Mouse (Mus musculus) monocyte, adult 5-6 weeks (primary cell): ENCODE data around the gene Agxt. TPM values are rescaled to one million over a fixed set of nuclear protein-coding genes. Genes with fewer than 3 reads are reported as not detected.

Experiments
- ATAC-seq: fragments of 153-309, 156-312 bp; replicated peaks from 2 replicates; pipeline ENCODE4 v1.8.0; 2017; ENCODE audit warnings: mild to moderate bottlenecking; ENCODE audit not compliant: low TSS enrichment, insufficient number of reproducible peaks, severe bottlenecking, poor library complexity, low FRiP score
- total RNA-seq: library from RNA; stranded (forward); fragments of 200-1000, 200-491, 200-594 nt; gene quantifications from 3 replicates; pipeline ENCODE4 v1.2.3, GENCODE M21; 2017

The Agxt gene
- total RNA-seq, 1 experiment from 2014 or later = not detected

DNA sequence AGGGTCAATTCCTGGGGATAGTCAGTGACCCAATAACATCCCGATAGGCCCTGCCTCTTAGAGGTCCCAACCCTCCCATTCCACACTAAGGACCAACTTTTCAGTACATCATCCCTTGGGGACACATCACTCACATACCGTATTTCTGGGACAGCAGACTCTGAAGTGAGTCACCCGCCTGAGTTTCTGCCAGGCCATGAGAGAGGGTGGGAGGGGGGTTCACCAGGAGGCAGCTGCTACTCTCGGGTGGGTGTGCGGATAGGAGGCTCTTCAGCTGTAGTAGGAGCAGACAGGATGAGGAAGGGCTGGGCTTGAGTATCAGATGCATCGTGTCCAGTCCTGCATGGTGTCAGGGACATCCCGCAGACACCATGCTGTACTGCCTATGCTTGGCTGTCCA lies 4.7 kb downstream of the Agxt start:
- ATAC-seq = no peak

- no peak for ATAC-seq
Measured at GRCm38 (mm10) chr1:93142871-93143270, 7.8 kb downstream of the Agxt start.

- ATAC-seq = no peak
Measured at GRCm38 (mm10) chr1:93144176-93144575, 9.1 kb downstream of the Agxt start.

DNA sequence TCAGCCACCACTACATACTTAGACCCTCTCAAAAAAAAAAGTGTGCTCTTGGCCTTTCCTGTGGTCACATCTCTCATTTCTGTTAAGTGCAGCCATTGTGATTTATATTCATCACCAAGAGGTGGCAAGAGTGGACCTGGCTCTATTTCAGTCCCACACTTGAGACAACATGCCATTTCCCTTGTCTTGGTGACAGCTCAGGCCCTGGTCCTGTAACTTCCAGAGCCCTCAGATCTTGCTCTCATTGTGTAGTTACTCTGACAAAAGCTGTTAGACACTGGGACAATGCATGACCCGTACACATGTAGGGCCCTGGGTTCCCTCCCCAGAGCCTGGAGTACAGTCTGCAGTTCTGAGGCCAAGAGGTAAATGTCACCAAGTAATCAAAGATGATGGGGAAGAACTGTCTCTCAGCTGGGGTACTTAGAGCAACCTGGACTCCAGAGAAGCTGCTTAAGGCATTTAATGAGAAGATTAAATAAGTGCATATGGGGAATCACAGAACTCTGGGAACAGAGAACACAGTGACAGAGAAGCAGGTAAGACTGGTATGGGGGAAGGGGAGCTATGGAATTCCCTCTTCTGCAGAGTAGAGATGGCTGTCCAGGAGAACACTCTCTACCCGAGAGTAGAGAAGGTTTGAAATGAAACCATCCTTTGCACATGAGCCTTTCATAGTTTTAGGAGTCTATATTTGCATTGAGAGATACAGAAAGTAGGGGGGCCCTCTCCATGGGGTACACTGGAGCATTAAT lies 16.0 kb downstream of the Agxt start:
- ATAC-seq = no peak

DNA sequence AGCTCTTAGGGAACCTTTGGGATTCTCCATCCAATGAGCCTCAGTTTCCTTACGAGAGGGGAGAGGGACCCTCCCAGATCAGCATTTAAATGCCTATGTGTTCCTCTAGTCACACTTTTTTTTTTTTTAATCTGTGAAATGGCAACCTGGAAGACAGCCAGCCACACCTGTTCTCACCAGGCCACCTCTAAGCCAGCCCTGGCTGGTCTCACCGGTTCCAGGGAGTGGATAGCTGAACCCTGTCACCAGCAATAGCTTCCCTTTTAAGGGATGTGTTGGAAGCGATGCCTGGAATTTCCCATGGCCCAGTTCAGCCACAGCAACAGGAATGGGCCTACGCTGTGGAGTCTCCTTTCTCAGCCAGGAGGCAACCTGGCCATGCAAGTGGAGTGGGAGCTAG lies 22.5 kb downstream of the Agxt start:
- no peak for ATAC-seq

DNA sequence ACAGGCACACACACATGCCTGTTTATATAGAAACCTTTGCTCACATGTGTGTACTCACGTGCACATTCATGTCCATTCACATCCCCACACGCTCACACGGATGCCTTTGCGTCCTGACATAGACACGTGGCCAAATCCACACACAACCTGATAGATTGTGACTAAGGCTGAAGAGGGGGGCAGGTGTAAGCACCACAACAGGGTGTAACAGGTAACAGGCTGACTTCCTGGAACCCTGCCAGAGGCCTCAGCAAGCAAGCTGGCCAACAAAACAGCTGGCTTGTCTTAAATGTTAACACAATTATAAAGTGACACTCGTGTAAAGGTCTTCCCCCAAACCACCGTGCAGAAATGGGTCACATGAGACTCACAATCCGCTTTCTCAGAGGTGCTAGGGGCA lies 23.9 kb downstream of the Agxt start:
- ATAC-seq = no peak

- ATAC-seq = no peak
Measured at GRCm38 (mm10) chr1:93159566-93160500, 24.8 kb downstream of the Agxt start.

DNA sequence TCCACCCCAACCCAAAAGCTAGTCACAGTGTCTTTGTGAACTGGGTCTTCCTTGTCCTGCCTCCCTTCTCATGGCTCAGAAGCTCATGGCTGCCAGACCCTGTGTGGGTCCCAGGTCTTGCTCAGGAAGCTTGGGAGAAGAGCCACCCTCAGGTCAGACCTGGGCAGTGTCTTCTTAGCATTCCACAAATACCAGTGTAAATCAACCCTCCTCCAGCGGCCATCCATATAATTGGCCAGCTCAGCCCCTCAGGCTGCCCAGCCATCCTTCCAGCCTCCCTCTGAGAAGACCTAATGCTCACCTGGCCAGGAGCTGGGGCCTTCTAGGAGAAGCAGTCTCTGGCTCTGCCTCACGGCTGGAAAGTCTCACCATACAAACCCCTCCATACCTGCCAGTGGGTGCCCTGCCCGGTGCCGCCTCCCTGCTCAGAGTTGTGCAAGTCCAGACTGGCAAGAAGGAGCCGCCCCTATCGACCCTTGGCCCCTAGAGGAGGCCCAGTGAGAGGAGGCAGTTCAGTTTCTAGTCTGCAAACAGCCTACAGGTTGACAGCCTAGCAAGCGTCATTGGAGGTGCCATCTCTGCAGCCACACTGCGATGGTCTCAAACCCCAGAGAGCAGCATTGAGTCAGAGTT lies 25.6 kb downstream of the Agxt start, which contains the start of gene 2310007B03Rik:
Gene 2310007B03Rik, minus strand, starts transcription at position 448 of the 633 bp plus-strand sequence.
- no peak for ATAC-seq

DNA sequence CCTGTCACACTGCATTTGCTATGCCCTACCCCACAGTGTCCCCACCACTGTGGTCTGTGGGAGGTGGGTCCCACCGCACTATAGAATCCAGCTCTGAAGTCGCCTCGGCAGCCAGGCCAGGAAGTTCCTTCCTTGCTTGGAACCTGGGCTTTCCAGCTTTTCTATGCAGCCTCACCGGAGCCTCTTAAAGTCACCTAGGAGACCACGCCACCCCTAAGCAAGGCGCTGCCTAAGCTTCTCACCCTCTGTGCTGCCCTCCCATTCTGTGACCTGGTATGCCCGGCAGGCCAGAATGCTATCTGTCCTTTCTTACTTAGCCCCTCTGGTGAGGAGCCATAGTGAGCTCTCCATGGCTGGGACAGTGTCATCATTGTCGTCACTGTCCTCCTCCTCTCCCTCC lies 26.3 kb downstream of the Agxt start:
- no peak for ATAC-seq

GRCm38 (mm10) chr1:93161921-93162320 lies 26.9 kb downstream of the Agxt start:
- ATAC-seq = no peak

GRCm38 (mm10) chr1:93162588-93162987 lies 27.5 kb downstream of the Agxt start:
- no peak for ATAC-seq

DNA sequence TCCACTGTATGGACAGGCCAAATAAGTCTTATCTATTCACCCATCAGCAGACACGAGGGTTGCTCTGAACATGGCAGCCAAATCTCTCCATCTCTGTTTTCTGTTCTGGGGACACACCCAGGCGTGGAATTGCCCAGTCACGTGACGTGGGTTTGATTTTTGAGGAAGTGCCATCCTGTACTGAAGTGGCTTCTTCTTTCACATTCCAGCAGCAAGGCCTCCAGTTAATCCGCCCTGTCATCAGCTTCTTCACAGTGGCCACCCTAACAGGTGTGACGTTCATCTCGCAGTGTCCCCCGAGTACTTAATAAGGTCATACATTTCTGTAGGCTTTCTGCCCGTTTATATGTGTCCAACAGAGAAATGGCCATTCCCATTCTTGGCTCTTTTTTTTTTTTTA lies 30.4 kb downstream of the Agxt start:
- ATAC-seq = no peak

DNA sequence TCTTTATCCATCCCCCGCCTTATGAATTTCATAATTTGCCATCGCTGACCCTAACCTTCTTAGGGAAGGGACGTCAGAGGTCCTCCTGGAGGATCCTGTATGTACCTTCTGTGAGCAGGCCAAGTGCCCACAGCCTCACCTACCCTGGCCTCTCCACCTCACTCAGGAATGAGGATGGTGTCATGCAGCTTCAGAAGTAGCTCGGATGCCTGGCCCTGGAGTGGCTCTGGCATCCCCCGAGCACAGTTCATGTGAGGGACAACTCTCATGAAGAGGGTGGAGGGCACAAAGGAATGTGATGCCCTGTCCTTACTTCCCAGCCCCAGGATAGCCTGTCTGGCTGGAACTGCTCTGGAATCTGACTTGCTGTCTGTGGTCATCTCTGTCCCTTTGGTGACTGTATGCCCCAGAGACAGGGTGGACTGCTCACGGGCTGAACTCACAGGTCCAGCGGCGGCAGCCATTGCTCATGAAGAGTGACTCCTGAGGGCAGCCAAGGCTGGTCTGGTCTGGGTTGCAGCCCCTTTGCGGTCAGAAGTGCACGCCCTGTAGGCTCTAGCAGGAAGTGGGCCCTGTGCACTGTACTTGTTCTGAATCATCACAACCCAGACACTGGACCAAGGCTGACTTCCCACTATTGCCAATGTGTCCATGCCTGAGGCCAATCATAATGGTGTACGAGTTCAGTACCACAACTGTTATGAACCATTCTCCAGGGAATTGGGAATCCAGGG lies 31.5 kb downstream of the Agxt start:
- no peak for ATAC-seq

GRCm38 (mm10) chr1:93168295-93168775 lies 33.3 kb downstream of the Agxt start, which contains the start of gene Crocc2:
TSS of gene Crocc2 (plus strand) at chr1:93168725.
- ATAC-seq = no peak

DNA sequence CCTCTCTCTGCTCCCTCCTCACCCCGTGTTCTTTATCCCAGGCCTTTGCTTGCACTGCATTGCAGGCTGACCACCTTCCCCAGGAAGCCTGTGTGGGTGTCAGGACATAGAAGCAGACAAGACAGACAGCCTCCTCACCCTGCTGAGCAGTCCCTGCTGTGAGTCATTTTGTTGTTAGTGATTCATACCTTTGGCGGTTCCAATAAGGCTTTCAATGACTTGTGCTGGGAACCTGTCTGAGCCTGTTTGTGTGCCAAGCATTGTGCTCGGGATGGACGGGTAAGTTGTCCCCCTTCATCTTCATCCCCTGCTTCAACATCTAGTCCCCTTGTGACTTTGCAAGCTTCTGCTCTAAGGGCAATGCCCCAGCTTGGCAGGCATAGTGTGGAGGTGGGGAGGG lies 38.6 kb downstream of the Agxt start:
- ATAC-seq = no peak

- peak; percentile 55 for ATAC-seq
Measured at GRCm38 (mm10) chr1:93174399-93174798, 39.4 kb downstream of the Agxt start.

GRCm38 (mm10) chr1:93175849-93176248 lies 40.8 kb downstream of the Agxt start:
- ATAC-seq = no peak

GRCm38 (mm10) chr1:93176525-93177332 lies 41.7 kb downstream of the Agxt start:
- no peak for ATAC-seq
